Mouse (Mus musculus) kidney, adult 8-10 months (tissue): ENCODE data around the gene Tceal8.
"Not testable (repeated sequence)": the region's sequence is repeated elsewhere in the genome, so short reads cannot be mapped to it uniquely, and the experiment has no call there.

Experiments
- DNase-seq, 2 experiments: peaks; one replicate each; pipeline ENCODE4 v3.0.0; 2022

Gene Tceal8

DNA sequence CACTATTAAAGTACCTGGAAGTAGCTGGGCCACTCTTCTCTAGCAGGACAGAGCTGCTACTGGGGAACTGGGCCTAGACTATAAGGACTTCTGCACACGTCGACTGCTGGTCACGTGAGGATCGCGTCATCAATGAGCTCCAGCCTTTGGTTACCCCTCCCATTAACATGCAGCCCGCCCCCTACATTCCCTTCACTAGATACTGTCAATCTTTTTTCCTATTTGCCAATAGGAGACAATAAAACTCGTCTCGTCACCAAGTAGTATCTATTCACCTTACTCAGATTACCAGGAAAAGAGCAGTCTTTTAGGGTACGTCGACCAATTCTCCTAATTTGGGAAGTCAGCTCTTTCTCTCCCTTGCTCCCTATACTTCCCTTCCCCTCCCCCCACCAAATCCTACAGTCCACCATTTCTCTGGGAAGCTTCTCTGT, at the start of gene Tceal8:
Tceal8 (minus strand) TSS at position 225 of the 434 bp plus-strand sequence.
- DNase-seq: peak; percentile 74 to 85

DNA sequence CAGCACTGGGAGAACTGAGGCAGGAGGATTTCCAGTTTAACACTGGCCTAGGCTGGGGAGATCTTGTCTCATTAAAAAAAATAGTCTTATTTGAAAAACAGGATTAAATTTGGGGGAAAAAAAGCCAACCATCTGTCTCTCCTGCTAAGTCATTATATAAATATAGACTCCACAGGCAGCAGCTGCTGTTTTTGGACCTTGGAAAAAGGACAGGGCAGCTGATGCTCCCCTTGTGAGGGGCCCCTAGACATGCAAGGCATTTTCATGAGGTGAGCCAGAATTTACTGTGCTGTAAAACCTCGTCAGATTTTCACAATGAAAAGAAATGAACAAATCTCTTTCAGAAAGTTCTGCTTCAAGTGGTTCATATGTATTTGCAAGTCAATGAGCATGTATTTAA, 44.2 kb upstream of the Tceal8 start:
- no peak for DNase-seq

DNA sequence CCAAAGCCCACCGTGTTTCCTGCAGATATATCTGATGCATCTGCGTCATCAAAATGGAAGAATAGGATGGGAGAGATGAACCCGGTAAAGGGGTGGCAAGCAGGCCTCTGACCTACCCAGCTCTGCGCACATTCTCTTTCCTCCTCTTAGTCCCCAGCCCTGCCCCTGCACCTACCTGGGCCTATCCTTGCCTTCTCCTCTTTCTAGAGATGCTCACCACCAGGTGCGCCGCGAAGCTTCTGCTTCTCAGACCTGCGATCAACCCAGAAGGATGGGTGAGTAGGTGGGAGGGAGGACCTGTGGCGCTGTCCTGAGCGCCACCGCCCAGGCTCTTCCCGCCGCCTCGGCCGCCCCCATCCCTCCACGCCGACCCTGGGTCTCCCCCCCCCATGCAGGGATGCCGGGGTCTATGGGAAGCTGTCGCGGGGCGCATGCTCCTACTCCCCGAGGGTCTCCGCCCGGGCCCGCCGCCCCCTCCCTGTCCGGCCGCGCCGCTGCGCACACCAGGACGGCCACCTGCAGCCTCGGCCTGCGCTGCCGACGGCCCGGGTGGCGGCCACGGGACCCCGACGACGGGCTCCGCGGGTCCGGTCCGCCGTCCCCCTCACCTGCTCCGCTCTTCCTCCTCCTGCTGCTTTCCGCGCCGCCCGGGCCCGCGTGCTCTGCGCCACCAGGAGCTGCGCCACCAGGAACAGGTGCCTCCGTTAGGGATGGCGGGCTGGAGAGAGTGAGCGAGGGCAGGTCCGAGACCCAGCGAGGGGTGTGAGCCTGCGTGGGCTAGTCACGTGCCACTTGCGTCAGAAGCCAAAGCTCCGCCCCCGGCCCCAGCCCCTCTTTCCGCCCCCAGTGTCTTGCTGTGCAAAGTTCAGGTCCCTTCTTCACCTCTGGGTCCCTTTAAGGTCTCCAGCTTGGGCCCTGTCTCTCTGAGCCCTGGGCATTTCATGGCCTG, 42.9 kb upstream of the Tceal8 start, which contains the start of the genes Tceal7 and Bex1:
Tceal7 (plus strand) TSS at position 51 of the 949 bp plus-strand sequence.
Bex1 (minus strand) TSS at position 785 of the 949 bp plus-strand sequence.
- not testable (repeated sequence) for DNase-seq

DNA sequence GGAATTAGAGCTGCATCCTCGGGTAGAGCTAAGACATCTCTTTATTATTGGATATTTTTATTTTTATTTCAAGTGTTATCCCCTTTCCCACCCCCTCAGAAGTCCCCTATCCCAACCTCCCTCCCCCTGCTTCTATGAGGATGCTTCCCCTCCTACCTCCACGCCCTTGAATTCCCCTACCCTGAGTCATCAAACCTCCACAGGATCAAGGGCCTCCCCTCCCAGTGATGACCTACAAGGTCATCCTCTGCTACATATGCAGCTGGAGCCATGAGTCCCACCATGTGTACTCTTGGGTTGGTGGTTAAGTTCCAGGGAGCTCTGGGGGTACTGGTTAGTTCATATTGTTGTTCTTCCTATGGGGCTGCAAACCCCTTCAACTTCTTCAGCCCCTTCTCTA, 41.3 kb upstream of the Tceal8 start:
- no peak for DNase-seq

DNA sequence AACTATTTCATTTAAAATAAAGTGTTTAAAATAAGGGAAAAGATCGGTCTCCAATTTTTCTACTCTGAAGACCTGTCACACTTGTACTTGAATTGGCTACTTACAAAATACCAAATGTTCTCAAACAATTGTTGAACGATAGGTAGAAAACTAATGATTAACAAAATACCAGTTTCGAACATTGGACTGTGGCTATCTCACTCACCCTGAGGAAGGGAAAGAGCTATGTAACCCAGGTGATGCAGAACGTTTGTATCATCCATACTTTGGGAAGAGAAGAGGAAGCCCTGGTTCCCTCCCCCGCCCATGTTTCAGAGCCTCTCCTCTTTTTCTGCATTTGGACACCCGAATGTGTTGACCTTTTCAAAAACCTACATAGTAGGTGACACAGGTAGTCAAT, 32.3 kb upstream of the Tceal8 start:
- no peak for DNase-seq

DNA sequence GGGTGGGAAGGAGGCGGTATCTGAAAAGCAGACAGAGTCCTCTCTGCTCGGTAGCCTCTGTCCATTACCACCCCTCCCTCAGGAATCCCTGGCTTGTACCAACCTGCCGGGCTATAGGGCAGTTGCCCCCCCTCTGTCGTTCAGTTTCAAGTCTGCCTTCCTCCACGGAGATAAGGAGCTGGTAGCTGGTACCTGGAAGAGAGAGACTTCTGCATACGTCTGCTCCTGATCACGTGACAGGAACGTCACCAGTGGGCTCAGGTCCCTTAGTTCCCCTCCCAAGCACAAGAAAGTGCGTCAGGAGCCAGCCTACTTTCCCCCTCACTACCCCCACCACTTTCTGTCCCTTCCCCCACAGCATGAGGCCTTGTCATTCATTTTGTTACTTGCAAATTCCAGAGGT, 31.5 kb upstream of the Tceal8 start, which contains the start of gene Tceal5:
Tceal5 (minus strand) TSS at position 213 of the 403 bp plus-strand sequence.
- no peak for DNase-seq

DNA sequence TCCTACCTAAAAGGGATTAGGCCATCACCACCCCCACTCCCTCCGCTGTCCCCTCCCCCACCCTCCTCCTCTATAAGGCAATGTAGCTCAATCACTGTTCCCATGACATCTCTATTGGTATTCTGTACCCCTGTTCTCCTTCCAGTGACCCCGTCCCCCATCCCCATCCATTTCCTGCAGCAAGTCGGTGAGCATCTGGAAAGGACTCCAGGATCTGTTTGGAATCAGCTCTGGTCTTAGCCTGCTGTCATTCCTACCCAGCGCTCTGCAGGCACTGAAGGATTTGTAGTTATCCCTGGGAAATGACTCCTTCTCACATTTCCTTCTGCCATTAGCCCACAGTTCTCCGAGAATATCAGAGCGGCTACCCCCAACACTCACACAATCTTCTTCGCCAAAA, 31.1 kb upstream of the Tceal8 start:
- no peak for DNase-seq

DNA sequence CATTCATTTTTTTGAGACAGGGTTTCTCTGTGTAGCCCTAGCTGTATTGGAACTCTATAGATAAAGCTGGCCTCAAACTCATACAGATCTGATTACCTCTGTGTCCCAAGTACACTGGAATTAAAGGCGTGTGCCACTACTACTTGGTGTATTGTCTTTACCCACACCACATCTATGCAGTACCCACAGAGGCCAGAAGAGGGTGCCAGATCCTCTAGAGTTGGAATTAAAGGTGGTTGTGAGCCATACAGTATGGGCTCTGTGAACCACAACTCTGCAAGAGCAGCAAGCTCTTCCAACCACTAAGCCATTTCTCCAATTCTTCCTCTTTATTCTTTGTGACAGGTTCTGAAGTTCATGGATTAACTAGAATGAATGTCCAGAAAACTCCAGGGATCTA, 24.7 kb upstream of the Tceal8 start:
- DNase-seq: peak; percentile 13 to 30

DNA sequence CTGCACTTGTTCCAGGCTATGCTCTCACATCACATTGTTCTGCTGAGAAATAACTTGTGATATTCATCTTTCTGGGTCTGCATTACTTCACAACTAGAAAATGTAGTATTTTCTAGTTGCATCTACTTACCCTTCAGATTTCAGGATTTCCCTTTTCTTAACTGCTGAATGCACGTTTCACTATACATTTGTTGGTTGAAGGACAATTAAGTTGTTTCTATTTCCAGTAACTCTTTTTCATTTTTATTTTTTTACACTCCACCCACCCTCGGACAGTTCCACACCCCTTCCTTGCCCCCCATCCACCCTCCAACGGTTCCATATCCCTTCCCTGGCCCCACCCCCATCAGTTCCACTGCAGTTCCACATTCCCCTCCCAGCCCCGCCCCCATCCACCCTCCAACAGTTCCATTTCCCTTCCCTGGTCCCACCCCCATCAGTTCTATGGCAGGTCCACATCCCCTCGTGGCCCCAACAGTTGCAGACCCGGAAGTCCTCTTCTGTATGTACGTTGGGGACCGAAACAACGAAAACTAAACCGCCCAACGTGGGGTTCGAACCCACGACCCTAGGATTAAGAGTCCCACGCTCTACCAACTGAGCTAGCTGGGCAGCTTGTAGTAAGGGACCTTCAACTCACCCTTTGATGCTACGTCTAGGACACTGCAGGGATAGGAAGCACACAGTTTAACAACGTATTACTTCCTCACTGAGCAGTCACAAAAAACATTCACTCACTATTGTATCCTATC, 23.2 kb upstream of the Tceal8 start:
- no peak for DNase-seq

DNA sequence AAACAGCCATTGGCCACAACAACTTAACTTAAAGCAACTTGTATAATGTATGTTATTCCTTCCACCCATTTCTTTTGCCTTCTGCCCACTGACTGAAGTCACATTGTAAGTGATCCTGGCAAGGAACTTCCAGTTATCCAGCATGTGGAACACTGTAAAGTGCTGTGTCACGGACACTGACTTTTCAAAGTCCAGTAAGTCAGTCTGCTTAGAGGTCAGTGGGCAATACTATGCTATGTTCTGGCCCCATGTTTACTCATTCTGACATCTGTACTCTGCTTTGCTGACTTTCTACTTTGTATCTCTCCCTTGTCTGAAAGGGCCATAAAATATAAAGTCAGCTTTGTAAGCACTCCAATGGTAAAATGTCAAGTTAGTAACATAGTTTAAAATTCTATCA, 11.0 kb upstream of the Tceal8 start:
- DNase-seq: no peak

DNA sequence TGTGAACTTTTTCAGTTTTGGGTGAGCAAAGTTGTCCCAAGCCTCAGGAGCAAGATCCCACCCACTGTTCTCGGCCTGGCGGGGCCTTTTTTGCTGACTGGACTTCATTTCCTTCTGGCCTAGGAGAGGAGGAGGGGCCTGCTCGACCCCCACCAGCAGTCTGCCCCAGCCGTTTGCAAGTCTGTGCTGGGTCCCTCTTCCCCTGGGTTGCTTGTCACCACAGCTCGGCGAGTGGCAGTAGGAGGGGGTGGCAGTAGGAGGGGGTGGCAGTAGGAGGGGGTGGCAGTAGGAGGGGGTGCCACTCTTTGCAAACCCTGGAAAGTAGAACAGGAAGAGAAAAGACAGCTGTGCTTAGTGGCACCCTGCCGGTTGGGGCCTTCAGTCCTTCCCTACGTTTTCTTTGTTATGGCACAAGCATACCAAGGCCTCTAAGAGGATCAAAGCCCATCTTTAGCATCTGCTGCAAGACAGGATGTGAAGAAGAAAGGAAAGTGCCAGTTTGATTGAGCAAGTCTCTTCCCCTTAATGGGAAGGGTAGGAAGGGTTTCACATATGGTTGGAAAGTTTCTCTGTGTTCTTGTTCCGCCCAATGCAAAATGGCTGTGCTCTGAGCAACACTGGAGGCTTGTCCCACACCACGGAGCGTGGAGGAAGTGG, 8.9 kb upstream of the Tceal8 start:
- no peak for DNase-seq

DNA sequence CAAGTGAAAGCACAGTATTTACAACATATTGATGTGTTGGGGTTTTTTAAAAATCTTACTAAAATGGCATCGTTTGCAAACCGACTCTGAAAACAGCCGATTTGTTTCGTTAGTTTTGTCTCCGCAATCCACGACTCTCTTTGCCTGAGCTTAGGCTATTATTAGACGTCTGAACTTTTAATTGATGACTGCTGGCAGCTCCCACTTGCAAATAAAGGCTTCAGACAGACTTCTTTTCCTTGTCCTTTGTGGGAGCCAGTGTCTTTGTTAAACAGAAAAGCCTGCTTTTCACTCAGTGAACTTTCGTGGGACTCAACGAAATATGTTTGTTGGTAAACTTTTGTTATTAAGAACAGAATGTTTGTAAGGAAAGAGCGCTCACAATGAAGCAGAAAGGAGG, 644 bp upstream of the Tceal8 start:
- no peak for DNase-seq

DNA sequence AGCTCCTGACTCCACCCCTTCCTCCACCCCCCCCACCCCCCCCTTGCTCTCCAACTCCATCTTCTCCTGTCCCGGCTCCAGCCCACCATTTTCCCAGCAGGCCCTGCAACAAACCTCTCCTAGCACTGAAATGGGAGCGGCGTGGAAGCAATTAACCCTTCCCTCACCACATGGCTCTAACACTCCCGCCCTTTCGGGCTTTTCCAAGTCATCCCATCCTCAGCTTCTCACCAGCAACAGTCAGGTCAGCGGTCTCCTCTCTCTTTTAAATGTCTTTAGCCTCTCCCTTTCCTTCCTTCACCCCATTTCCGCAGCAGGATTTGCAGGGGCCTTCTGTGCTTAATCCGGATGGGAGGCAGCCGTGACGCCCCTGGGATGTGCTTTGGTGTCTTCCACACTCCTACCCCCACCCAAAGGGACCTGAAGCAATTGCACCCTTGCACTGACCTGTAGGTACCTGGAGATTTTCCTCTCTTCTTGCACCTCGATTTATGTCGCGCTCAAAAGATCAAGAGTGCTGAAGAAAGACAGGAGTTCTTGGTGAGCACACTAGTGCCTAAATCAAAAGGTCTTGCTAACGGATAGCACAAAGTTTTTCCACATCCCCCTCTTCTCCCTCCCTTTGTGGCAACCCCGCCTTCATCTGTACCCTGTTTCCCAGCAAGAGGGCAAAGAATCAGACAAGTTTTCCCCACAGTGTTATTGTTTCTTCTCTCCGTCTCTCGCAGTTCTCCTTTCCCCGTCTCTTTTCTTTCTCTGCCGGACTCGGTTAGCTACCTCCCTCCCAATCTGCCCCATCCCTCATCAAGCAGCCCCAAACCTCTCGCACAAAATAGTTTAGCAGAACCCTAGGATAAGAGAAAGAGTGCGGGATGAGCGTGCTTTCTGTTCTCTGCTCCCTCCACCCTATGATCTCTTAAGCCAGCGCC, 689 bp downstream of the Tceal8 start:
- DNase-seq: peak; percentile 36 to 49

DNA sequence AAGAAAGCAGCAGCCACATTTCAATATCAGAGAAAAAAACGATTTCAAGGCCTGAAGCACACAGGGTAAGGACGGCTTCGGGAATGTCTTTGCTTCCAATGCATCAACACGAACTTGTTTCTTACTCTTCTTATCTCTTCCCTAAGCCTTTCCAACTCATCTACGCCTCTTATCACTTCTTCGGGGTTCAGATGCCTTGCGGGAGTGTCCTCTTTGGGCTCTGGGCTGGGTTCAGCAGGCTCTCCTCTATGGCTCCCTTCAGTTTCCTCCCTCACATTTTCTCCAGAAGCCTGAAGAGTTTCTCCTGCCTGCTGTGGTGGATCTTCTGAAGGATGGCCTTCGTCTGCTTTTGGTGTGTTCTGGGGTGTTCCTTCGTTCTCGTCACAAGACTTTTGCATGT, 1.5 kb downstream of the Tceal8 start:
- no peak for DNase-seq

DNA sequence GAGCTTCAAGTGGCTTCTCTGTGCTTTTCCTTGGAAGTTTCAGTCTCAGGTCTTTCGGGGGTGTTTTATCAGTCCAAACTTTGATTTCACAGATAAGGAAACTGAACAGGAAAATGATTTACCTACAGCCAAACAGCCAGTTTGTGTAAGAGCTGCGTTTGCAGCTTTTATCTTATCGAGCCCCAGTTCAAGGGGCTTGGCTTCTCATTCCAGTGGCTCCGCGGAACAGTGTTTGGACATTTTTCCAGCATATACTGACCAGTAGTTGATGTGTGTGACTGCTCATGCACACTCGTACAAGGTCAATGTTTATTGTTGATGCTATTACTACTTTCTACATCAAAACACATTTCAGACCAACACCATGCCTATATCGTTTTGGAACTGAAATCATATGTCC, 27.9 kb downstream of the Tceal8 start:
- no peak for DNase-seq

DNA sequence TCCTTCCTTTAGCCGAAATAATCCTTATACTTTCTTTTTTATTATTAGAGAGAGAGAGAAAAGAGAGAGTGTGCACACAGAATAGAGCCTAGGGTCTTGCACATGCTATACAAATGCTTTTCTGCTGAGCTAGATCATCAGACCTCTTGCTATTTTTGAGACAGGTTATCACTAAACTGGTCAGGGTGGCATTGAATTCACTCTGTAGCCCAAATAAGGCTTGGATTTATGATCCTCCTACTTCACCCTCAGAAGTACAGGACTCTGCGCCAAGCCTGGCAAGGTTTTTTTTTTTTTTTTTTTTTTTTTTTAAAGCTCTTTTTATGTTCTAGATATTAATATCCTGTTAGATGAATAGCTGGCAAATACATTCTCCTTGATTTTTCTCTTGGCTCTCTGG, 28.4 kb downstream of the Tceal8 start:
- DNase-seq: no peak

DNA sequence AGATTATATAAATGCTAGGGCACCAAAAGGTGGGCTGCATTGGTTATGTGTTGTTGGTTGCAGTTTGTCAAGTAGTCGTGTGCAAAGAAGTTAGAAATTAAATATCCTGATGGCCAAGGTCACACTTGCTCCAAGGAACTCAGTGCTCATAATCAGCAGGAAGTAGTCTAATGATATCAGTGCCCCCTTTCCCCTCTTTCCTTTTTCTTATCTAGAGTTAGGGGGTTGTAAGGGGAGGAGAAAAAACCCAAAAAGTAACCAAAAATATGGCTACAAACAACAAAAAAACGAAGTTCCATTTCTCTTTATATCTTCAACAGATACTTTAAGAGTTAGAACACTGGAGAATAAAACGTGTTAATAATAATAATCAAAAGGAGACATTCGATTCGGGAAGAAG, 30.8 kb downstream of the Tceal8 start:
- no peak for DNase-seq

DNA sequence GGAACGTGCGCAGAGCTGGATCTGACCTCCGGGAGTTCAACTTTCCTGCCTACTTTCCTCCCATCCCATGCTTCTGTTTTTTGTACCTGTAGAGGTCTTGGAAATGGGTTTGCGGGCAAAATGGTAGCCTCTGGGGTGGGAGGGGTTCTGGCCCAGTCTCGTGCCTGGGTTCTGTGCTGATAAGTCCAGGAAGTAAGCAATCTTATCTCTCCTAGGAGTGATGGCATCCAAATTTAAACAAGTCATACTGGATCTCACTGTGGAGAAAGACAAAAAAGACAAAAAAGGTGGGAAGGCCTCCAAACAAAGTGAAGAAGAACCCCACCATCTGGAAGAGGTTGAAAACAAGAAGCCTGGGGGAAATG, 32.5 kb downstream of the Tceal8 start:
- not testable (repeated sequence) for DNase-seq

DNA sequence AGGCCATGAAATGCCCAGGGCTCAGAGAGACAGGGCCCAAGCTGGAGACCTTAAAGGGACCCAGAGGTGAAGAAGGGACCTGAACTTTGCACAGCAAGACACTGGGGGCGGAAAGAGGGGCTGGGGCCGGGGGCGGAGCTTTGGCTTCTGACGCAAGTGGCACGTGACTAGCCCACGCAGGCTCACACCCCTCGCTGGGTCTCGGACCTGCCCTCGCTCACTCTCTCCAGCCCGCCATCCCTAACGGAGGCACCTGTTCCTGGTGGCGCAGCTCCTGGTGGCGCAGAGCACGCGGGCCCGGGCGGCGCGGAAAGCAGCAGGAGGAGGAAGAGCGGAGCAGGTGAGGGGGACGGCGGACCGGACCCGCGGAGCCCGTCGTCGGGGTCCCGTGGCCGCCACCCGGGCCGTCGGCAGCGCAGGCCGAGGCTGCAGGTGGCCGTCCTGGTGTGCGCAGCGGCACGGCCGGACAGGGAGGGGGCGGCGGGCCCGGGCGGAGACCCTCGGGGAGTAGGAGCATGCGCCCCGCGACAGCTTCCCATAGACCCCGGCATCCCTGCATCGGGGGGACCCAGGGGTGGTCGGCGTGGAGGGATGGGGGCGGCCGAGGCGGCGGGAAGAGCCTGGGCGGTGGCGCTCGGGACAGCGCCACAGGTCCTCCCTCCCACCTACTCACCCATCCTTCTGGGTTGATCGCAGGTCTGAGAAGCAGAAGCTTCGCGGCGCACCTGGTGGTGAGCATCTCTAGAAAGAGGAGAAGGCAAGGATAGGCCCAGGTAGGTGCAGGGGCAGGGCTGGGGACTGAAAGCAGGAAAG, 33.1 kb downstream of the Tceal8 start, which contains the start of gene Bex4:
Bex4 (plus strand) TSS at position 170 of the 813 bp plus-strand sequence.
- not testable (repeated sequence) for DNase-seq

DNA sequence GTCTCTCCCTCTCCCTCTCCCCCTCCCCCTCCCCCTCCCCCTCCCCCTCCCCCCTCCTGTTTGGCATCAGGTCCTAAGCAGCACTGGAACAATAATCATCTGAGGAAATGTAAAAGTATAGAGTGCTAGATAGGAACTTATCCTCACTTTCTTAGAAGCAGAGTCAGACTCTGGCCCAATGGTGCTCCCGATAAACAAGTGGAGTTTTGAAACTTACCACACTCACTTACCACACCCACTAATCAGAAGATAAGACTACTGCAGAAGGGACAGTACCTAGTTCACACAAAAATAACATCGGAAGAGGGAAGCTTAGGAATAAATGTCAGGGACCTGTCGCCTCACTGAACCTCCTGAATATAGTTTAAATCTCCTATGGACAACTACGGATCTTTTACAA, 36.6 kb downstream of the Tceal8 start:
- no peak for DNase-seq

DNA sequence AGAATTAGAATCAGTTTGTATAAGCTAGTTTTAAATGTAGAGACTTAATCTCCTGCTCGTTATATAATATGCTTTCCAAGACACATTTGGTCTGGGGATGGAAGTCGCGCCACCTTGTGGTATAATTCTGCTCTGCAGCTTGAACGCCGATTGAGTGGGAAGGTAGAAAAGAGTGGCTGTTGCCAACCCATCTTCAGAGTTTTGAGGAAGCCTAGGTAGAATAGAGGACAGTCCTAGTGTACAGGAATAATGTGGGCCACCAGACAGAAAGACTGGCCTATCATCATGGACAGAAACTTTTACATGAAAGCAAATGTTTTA, 44.4 kb downstream of the Tceal8 start:
- peak; percentile 6 to 52 for DNase-seq
